Mouse (Mus musculus) CH12F3 (cell line): ENCODE data around the gene Hivep3.

ENCODE experiments used
- in situ Hi-C: fragments of 300-500 bp; cut with MboI; formaldehyde crosslinking; loops from 2 replicates; pipeline ENCODE4 v1.14.3; 2020; ENCODE audit warnings: low sequenced_read_pairs

Gene Hivep3

GRCm38 (mm10) chr4:119903328-119903727 is 169.7 kb downstream of the Hivep3 start:
- in situ Hi-C loops: no loop called here

GRCm38 (mm10) chr4:119903806-119904205 is 170.2 kb downstream of the Hivep3 start:
- in situ Hi-C loops: no loop called here

DNA sequence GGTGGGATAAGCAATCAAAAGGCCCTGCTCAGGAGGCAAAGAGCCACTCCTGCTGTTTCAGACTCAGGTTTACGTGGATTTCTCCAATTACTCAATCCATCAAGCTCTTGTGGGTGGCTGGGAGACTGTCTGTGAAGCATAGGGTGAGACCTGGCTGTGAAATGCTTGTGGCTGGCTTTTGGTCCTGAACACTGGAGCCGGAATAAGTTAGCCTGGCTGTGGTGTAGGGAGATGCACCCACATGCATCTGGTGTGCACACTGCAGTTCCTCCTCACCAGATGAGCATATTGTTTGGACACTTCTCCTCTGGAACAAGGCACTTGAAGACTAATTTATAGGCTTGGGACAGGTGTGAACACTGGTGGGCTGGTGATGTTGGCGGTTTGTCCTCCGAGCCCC is 170.7 kb downstream of the Hivep3 start:
- in situ Hi-C loops: no loop called here

DNA sequence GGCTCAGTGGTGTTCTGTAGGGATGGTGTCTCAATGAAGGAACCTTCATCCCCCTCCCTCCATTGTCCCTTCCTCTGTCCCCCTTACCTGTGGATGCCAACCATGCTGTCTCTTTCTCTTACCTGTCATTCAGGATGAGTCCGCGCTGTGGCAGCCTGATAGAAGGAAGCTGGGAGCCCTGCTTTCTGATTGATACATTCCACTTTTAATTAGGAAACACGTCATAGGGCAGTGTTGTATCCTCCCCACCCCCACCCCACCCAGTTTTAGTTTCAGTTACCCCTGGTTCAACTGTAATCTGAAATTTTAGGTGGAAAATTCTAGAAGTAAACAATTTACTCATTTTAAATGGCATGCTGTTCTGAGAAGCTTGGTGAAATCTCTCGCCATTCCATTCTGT is 173.5 kb downstream of the Hivep3 start:
- in situ Hi-C loops: no loop called here

DNA sequence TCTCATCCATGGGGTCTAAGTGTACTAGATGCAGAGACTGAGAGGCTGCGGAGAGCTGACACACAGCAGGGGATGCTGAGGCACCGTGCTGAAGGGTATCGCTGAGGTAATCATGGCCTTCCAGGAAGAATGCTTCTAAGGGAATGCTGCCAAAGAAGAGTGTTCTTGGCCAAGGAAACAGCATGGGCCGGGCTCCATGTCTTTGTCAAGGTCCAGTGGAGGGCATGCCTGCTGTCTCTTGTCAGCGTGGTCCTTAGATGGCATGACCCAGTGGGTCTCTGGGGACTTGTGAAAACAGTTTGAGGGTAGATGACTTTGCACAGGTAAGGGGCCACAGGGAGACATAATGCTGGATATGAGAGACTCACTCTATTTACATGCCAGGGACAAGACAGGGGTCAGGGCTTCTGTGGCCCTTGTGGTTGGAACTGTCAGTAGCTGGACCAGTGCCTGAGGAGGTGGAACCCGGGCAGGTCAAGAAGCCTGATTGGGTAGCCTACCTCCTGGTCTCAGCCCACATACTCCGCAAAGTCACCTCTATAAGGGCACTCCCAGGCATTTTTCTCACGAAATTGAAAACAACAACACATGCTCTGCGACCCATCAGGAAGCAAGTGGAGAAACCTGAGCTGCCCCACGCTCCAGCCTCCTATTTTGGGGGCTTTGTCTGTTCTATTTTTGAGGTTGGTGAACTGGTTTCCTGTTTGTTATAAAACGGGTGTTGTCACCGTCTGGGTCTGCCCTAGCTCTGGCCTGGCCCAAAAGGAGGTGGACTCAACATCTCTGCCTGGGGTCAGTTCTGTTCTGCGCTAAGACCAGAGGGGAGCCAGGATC is 177.7 kb downstream of the Hivep3 start:
- in situ Hi-C loops: loop anchor here (10.0 kb wide), 1 partner anchor 194 kb away; no protein-coding TSS in a partner anchor

DNA sequence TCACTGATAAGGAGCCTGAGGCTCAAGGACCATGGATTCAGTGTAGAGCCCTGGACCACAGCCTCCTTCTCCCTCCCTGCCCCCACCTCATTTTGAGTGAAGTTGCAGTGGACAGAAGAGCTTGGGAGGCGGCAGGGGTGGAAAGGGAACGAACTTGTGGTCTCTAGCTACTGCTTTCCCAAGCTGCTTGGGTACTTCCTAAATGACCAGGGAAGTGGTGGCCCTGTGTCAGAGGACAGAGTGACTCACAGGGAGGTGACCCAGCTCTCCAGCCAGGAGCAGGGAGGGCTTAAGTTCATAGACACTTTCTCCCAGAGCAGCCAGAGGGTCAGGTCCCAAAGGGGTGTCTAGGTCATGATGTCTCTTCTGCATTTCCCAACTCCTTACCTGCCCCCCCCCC is 178.6 kb downstream of the Hivep3 start:
- in situ Hi-C loops: loop anchor here (10.0 kb wide), 1 partner anchor 193 kb away; no protein-coding TSS in a partner anchor

DNA sequence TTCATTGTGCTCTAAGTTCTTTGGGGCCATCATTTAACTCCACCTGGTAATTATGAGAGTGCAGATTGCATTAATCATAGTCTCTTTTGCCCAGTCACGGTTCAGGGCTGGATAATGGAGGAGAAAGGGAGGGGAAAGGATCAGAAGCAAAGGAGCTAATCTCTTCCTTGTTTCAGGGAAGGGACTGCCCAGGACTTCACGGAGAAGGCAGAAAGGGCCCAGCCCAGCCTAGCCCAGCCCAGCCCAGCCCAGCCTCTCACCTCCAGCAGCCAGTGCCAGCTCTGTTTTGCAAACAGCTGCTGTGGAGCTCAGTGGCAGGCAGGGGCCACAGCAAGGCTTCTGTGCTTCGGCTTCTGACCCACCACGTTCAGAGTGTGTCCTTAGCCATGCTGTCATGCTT is 180.6 kb downstream of the Hivep3 start:
- in situ Hi-C loops: loop anchor here (10.0 kb wide), 1 partner anchor 191 kb away; no protein-coding TSS in a partner anchor

DNA sequence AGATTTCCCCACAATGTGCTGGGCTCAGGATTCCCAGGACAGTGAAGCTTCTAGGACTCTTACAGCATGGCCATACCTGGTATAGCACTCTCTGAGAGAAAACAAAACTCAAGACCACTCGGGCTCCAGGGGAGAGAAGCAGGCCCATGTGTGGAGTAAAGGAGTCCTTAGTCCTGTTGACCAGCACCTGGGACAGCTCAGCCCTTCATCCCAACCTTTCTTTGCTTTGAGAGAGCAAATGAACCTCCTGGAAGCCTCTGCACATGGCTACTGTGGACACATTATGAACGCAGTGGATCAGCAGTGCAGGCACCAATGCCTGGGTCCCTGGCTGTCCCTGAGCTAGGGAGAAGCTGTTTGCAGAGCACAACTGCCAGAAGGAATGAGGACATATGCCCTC is 181.5 kb downstream of the Hivep3 start:
- in situ Hi-C loops: loop anchor here (10.0 kb wide), 1 partner anchor 190 kb away; no protein-coding TSS in a partner anchor

GRCm38 (mm10) chr4:119917502-119917901 is 183.9 kb downstream of the Hivep3 start:
- in situ Hi-C loops: loop anchor here (10.0 kb wide), 1 partner anchor 187 kb away; no protein-coding TSS in a partner anchor

DNA sequence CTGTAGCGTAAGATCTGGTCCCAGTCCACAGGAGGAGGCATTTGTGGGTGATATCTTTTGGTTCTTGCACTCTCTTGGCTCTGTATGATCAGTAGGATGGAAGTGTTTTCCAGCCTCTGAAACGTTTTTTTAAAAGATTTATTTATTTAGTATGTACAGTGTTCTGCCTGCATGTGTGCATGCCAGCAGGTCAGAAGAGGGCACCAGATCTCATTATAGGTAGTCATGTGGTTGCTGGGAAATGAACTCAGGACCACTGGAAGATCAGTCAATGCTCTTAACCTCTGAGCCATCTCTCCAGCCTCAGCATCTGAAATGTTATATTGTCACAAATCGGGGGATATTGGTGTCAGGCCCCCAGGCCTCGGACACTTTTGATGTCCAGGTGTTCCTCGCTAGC is 185.8 kb downstream of the Hivep3 start:
- in situ Hi-C loops: loop anchor here (10.0 kb wide), 1 partner anchor 185 kb away; no protein-coding TSS in a partner anchor

GRCm38 (mm10) chr4:119921022-119921717 is 187.6 kb downstream of the Hivep3 start:
- in situ Hi-C loops: no loop called here

GRCm38 (mm10) chr4:119921723-119922266 is 188.2 kb downstream of the Hivep3 start:
- in situ Hi-C loops: no loop called here

DNA sequence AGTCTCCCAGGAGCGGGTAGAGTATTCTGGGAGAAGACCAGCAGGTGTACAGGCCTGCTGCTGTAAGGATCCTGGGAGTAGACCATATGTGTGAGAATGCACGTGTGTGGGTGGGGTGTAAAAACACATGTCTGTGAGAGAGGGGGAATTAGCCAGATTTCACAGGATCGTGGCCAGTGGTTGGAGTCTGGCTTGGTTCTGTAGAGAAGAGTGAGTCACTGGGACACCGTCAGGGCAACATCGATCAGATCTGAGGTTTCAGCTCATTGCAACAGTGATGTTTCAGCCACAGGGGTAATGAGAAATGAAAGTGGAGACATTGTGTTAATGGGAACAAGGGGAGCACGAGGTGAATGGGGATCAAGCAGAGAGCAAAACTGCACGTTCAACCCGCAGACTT is 189.4 kb downstream of the Hivep3 start:
- in situ Hi-C loops: no loop called here

- in situ Hi-C loops: no loop called here
Measured at GRCm38 (mm10) chr4:119923410-119923809, 189.8 kb downstream of the Hivep3 start.

- in situ Hi-C loops: no loop called here
Measured at GRCm38 (mm10) chr4:119925052-119925451, 191.5 kb downstream of the Hivep3 start.

GRCm38 (mm10) chr4:119931923-119932322 is 198.3 kb downstream of the Hivep3 start:
- in situ Hi-C loops: no loop called here

- in situ Hi-C loops: no loop called here
Measured at GRCm38 (mm10) chr4:119932549-119933257, 199.1 kb downstream of the Hivep3 start.

DNA sequence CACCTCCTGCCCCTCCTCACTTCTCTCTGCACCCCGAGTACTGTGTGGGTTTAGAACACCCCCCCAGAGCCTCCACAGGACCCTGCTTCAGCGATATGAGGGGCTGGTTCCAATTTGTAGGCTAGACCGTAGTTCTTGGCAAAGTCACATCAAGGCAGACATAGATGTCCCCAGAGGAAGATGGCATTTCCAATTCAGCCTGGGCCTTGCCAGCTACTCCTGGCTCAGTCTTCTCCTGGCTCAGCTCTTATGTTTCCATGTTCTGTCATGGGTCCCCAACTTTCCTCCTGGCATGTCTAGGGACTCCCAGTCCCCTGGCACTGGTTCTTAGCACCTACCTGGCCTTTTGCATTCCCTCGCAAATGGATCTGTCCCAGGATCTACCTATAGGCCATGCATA is 201.3 kb downstream of the Hivep3 start:
- in situ Hi-C loops: no loop called here

- in situ Hi-C loops: no loop called here
Measured at GRCm38 (mm10) chr4:119937876-119938275, 204.3 kb downstream of the Hivep3 start.

GRCm38 (mm10) chr4:119938518-119938917 is 204.9 kb downstream of the Hivep3 start:
- in situ Hi-C loops: no loop called here

- in situ Hi-C loops: no loop called here
Measured at GRCm38 (mm10) chr4:119939786-119940185, 206.2 kb downstream of the Hivep3 start.
